Mouse (Mus musculus) erythroblast, embryonic 14.5 days (primary cell): ENCODE measurements around the gene Bri3bp.

ENCODE experiments used
- GATA1 ChIP-seq: IDR thresholded peaks from 2 replicates; pipeline ENCODE4 v1.6.1; 2012; ENCODE audit warnings: low read length, inconsistent platforms, mixed read lengths
- TAL1 ChIP-seq: IDR thresholded peaks from 3 replicates; pipeline ENCODE4 v1.6.1; 2012; ENCODE audit warnings: low read length, inconsistent platforms, mixed read lengths

GRCm38 (mm10) chr5:125470713-125471112 is 29.3 kb downstream of the Bri3bp start:
- TF ChIP-seq GATA1: no peak
- no peak for TF ChIP-seq TAL1
